Mouse (Mus musculus) cortical plate, adult 2 months (tissue): ENCODE measurements around the gene Kifc3.

ENCODE experiments used
- CTCF ChIP-seq: fragments of 200-500 bp; IDR thresholded peaks from 2 replicates; pipeline ENCODE4 v1.5.1; 2011; ENCODE audit warnings: mild to moderate bottlenecking, control low read depth, low read length; ENCODE audit not compliant: insufficient read depth; ENCODE audit errors: extremely low read depth
- POLR2A ChIP-seq: fragments of 200-500 bp; IDR thresholded peaks from 2 replicates; pipeline ENCODE4 v1.6.1; 2011; ENCODE audit warnings: mild to moderate bottlenecking, low read length, control low read depth; ENCODE audit not compliant: insufficient read depth; ENCODE audit errors: extremely low read depth

DNA sequence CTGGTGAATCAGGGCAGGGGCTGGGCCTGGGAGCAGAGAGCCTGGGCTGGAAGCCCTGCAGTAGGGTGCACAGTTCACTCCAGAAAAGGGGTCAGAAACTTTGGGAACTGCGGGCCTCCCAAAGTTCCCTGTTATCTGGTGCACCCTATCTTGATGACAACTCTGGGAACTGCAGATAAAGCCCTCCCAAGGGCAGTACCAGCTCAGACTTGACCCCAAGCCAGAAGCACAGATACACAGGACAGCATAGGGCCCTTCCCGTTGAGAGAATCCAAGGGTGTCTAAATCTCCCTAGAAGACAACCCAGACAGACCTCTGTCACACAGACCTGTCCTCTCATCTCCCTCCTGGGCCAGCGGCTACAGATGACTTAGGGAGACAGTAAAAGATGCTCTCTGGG, 52.0 kb downstream of the Kifc3 start:
- TF ChIP-seq CTCF (no peak), POLR2A (no peak)
